Mouse (Mus musculus): Measurements from ENCODE around the gene Prpsap2. TPM values are rescaled to one million over a fixed set of nuclear protein-coding genes. Genes with fewer than 3 reads are reported as not detected.
A peak's percentile ranks its signal among the peaks of the same experiment; 100 is the strongest.

The Prpsap2 gene
- total and polyA plus RNA-seq, 2 experiments from 2014 or later, result 40.7 to 42.7 TPM

DNA sequence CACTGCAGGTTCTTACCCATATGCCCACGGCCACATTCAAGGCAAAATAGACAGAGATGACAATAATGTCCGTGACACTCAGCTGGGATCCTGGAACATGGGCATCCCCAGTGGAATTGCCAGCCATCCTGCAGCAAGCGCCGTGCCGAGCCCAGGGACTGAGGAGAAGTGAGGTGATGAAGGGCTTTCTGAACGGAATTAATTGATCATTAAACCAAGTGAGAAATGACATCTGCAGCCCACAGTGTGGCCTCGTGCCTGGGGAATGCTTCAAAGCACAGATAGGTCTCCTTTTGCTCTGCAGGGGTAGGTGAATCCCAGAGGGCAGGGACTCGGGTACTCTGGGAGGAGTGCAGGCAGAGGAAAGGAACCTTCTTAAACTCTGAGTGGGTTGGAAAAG lies 42.1 kb downstream of the Prpsap2 start:
- Histone ChIP-seq H3K27ac (no peak overlapping the region), H3K36me3 (ENCODE audit: insufficient read depth, low read length) (no peaks in the 10 kb centered on the region), H3K4me2 (ENCODE audit: low read depth, low read length) (no peak overlapping the region), H3K9me3 (ENCODE audit: low read length) (no peaks in the 10 kb centered on the region), H3K4me3 (ENCODE audit: low read length) (no peak overlapping the region), H3K27me3 (ENCODE audit: insufficient read depth, low read length) (no peaks in the 10 kb centered on the region), H3K9ac (replicated peaks; ENCODE audit: low read length) (no peak overlapping the region), H3K4me1 (ENCODE audit: insufficient read depth, low read length) (no peaks in the 10 kb centered on the region)
- no peak for TF ChIP-seq CTCF (IDR thresholded peaks at IDR 0.05; ENCODE audit: low read depth)
- no peak for DNase-seq (ENCODE audit: low spot score)
- ATAC-seq, result no peak
- WGBS, result 60% methylated on average over 8 of the region's 8 CpGs

DNA sequence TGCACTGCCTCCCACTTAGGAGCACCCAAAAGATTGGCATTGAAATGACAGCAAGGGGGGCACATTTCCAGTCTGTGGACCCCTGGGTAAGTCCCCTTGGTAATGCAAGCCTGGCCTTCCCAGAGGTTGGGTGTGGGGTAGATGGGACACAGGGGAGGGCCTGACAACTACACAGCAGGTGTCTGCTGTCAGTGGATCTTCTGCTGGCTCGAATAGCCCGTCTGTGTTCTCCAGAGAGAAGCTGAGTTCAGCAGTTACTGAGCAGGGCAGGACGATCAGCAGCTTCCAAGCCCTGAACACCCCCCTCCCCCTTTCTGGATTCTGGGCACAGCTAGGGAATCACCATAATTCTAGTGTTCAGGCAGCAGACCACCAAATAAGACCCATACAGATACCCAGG lies 42.5 kb downstream of the Prpsap2 start:
- Histone ChIP-seq H3K36me3 (ENCODE audit: insufficient read depth, low read length) (no peaks in the 10 kb centered on the region), H3K27ac (no peak overlapping the region), H3K9ac (replicated peaks; ENCODE audit: low read length) (no peak overlapping the region), H3K4me2 (ENCODE audit: low read depth, low read length) (no peak overlapping the region), H3K9me3 (ENCODE audit: low read length) (no peaks in the 10 kb centered on the region), H3K27me3 (ENCODE audit: insufficient read depth, low read length) (no peaks in the 10 kb centered on the region), H3K4me1 (ENCODE audit: insufficient read depth, low read length) (no peaks in the 10 kb centered on the region), H3K4me3 (ENCODE audit: low read length) (no peak overlapping the region)
- WGBS, result 44% methylated on average over 3 of the region's 3 CpGs
- no peak for TF ChIP-seq CTCF (IDR thresholded peaks at IDR 0.05; ENCODE audit: low read depth)
- no peak for ATAC-seq
- no peak for DNase-seq (ENCODE audit: low spot score)

DNA sequence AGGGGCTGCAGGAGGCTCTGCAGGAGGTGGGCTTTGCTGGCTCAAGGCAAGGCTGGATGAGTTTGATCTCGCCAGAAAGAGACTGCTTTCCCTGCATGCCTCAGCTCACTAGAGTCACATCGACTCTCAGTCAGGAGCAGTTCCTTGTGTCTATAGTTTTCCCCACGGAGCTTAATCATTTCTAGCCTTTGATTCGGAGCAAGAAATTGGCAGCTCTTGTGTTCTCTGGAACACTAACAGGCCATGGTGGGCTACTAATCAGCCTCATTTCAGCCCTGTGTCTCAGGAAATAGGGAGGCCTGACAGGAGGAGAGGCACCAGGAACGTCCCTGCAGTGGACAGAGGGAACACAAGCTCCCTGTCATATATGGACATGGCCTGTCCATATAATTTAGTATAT lies 43.9 kb downstream of the Prpsap2 start:
- H3K9me3 ChIP-seq (ENCODE audit: low read length), result no peaks in the 10 kb centered on the region
- ATAC-seq (no peak), DNase-seq (ENCODE audit: low spot score) (no peak)
- no peak for TF ChIP-seq CTCF (IDR thresholded peaks at IDR 0.05; ENCODE audit: low read depth)
- no peak overlapping the region for H3K4me3 ChIP-seq (ENCODE audit: low read length)
- H3K27me3 ChIP-seq (ENCODE audit: insufficient read depth, low read length), result no peaks in the 10 kb centered on the region
- WGBS, result 54% methylated on average over 5 of the region's 5 CpGs
- no peak overlapping the region for H3K4me2 ChIP-seq (ENCODE audit: low read depth, low read length)
- H3K27ac ChIP-seq, result no peak overlapping the region
- no peaks in the 10 kb centered on the region for H3K4me1 ChIP-seq (ENCODE audit: insufficient read depth, low read length)
- H3K36me3 ChIP-seq (ENCODE audit: insufficient read depth, low read length), result no peaks in the 10 kb centered on the region
- no peak overlapping the region for H3K9ac ChIP-seq (replicated peaks; ENCODE audit: low read length)

DNA sequence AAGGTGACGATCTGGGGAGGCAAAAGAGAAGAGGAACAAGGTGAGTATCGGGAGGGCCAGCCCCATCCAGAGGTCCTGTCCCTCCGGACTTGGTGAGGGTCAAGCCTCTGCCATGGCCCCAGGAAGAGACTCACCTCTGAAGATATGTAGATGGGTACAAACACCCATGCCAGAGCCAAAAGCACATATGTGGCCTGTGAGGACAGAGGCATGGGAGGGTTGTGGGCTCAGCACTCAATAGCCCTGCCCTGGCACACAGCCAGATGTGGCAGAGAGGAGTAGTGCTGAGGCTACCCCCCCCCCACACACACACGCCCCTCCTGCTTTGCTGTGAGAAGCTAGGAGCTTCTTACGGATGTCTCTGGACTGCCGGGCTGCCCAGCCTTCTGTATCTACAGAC lies 46.8 kb downstream of the Prpsap2 start:
- no peak overlapping the region for H3K9ac ChIP-seq (replicated peaks; ENCODE audit: low read length)
- no peak overlapping the region for H3K27ac ChIP-seq
- no peaks in the 10 kb centered on the region for H3K27me3 ChIP-seq (ENCODE audit: insufficient read depth, low read length)
- no peaks in the 10 kb centered on the region for H3K36me3 ChIP-seq (ENCODE audit: insufficient read depth, low read length)
- no peak for TF ChIP-seq CTCF (IDR thresholded peaks at IDR 0.05; ENCODE audit: low read depth)
- ATAC-seq (peak; percentile 36; the same call in 1 of the 2 replicates), DNase-seq (ENCODE audit: low spot score) (peak; percentile 18)
- H3K4me1 ChIP-seq (ENCODE audit: insufficient read depth, low read length), result no peaks in the 10 kb centered on the region
- no peak overlapping the region for H3K4me2 ChIP-seq (ENCODE audit: low read depth, low read length)
- WGBS, result 60% methylated on average over 6 of the region's 6 CpGs
- H3K4me3 ChIP-seq (ENCODE audit: low read length), result no peak overlapping the region
- H3K9me3 ChIP-seq (ENCODE audit: low read length), result no peaks in the 10 kb centered on the region

DNA sequence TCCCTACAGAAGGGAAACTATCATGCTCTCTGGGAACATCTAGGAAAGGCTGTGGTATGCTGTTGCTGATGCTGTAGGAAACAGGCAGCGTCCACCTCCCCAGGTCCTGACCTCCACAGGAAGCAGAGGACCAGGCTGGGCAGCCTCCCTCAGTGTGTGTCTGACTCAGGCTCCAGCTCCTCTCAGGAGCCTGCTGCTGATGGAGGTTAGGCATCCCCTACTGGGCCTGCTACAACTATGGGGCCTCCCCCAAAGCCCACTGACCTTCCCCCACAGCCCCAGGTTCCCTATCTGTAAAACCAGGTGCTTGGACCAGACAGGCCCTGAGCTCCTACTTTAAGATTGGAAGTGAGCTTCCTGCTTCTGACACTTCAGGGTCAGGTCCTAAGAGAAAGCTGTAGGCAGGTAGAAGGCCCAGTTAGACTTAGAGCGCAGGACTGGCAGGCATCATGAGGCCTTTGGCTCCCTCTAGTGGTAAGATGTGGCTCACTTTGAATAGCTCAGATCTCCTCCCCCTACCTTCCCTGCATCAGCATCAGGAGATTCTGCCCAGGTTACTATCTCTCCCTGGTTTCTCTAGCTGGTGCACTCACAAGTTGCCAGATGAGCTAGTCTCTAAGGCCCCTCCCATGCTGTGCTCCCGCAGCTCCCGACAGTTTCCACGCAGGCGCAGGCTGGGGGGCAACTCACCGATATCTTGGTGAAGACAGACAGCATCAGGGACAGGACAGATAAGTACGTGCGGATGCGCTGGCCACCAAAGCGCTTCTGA lies 47.4 kb downstream of the Prpsap2 start:
- Histone ChIP-seq H3K27me3 (ENCODE audit: insufficient read depth, low read length) (no peaks in the 10 kb centered on the region), H3K27ac (no peak overlapping the region), H3K4me3 (ENCODE audit: low read length) (no peak overlapping the region), H3K9ac (replicated peaks; ENCODE audit: low read length) (no peak overlapping the region), H3K4me2 (ENCODE audit: low read depth, low read length) (no peak overlapping the region), H3K4me1 (ENCODE audit: insufficient read depth, low read length) (no peaks in the 10 kb centered on the region), H3K36me3 (ENCODE audit: insufficient read depth, low read length) (no peaks in the 10 kb centered on the region), H3K9me3 (ENCODE audit: low read length) (no peaks in the 10 kb centered on the region)
- TF ChIP-seq CTCF (IDR thresholded peaks at IDR 0.05; ENCODE audit: low read depth), result peak; percentile 96
- WGBS, result 38% methylated on average over 11 of the region's 11 CpGs
- ATAC-seq, result peak; percentile 89
- DNase-seq (ENCODE audit: low spot score), result peak; percentile 94

DNA sequence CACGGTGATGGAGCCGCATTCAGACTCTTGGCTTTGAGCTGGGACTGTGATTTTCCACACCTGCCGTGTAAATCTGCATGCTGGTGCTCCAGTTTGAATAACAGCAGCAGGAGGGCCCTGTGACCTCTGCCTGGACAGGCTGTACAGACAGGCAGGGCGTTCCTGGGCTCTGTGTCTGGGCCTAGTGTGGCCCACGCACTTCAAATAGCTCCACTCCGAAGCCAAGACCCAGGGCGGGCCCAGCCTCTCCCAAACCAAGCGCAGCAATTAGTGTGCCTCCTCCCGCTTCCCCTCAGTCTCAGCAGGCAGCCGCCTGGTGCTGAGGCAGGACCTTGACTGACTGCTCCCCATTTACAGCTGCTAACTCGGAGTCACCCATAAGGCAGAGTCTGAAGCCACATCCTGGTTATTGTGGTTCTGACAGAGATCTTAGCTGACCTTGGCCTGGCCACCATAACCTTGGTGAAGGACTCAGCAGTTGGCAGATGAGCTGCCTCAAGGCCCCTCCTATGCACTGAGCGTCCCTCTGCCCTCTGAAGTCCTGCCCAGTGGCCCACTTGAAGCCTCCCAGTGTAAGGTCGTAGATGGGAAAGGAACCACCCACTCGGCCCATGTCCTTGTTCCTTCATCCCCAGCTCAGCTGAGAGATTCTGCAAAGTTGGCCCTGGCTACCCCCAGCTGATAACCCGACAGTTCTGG lies 48.6 kb downstream of the Prpsap2 start:
- Histone ChIP-seq H3K9ac (replicated peaks; ENCODE audit: low read length) (no peak overlapping the region), H3K4me3 (ENCODE audit: low read length) (no peak overlapping the region), H3K9me3 (ENCODE audit: low read length) (no peaks in the 10 kb centered on the region), H3K36me3 (ENCODE audit: insufficient read depth, low read length) (no peaks in the 10 kb centered on the region), H3K4me1 (ENCODE audit: insufficient read depth, low read length) (no peaks in the 10 kb centered on the region), H3K27me3 (ENCODE audit: insufficient read depth, low read length) (no peaks in the 10 kb centered on the region), H3K4me2 (ENCODE audit: low read depth, low read length) (no peak overlapping the region), H3K27ac (no peak overlapping the region)
- no peak for ATAC-seq
- TF ChIP-seq CTCF (IDR thresholded peaks at IDR 0.05; ENCODE audit: low read depth), result no peak
- 58% methylated on average over 15 of the region's 15 CpGs for WGBS
- no peak for DNase-seq (ENCODE audit: low spot score)

DNA sequence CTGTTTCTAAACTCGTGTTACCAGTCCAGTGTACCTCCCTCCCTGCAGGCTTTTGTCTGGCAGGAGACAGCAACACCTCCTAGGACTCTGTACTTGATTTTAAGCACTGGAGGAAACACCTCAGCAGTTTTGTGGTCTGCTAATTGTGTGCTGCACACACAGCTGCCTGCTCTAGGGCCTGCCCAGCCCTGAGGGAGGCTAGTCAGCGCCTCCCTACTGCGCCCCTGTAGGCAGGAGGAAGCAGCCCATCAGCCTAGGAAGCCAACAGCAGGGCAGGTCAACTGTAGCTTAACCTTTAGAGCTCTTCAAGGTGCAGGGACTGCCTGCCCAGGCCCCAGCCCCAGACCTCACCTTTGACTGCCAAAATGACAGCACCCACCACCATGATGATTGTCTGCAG lies 53.0 kb downstream of the Prpsap2 start:
- no peak for DNase-seq (ENCODE audit: low spot score)
- H3K27ac ChIP-seq, result no peak overlapping the region
- H3K4me2 ChIP-seq (ENCODE audit: low read depth, low read length), result no peak overlapping the region
- no peaks in the 10 kb centered on the region for H3K4me1 ChIP-seq (ENCODE audit: insufficient read depth, low read length)
- no peak for ATAC-seq
- H3K36me3 ChIP-seq (ENCODE audit: insufficient read depth, low read length), result no peaks in the 10 kb centered on the region
- no peak overlapping the region for H3K4me3 ChIP-seq (ENCODE audit: low read length)
- no peaks in the 10 kb centered on the region for H3K9me3 ChIP-seq (ENCODE audit: low read length)
- no peaks in the 10 kb centered on the region for H3K27me3 ChIP-seq (ENCODE audit: insufficient read depth, low read length)
- H3K9ac ChIP-seq (replicated peaks; ENCODE audit: low read length), result no peak overlapping the region
- TF ChIP-seq CTCF (IDR thresholded peaks at IDR 0.05; ENCODE audit: low read depth), result no peak
- 62% methylated on average over 3 of the region's 3 CpGs for WGBS

Data from hindbrain, postnatal 0 days (tissue).